Mouse (Mus musculus): ENCODE measurements around the gene Rnf5. TPM values are rescaled to one million over a fixed set of nuclear protein-coding genes. Genes with fewer than 3 reads are reported as not detected.

Rnf5 gene
- 79.3 and 91.3 TPM in 2 replicates for total RNA-seq (2021)
- long read RNA-seq, transcript Rnf5-201 (6 exons, 1,238 nt), result major isoform, 124 of 143 reads
- long read RNA-seq, partial matches to known transcripts, result 4 of 143 reads
- long read RNA-seq, other reads (novel, unspliced or antisense), result 14 of 143 reads

GRCm38 (mm10) chr17:34603375-34604060 lies at the start of gene Rnf5:
Gene Rnf5 (minus strand): TSS chr17:34603690.
- peak; percentile 93 for DNase-seq

GRCm38 (mm10) chr17:34652985-34653384 lies 49.5 kb upstream of the Rnf5 start:
- DNase-seq, result no peak

GRCm38 (mm10) chr17:34652546-34652945 lies 49.1 kb upstream of the Rnf5 start:
- no peak for DNase-seq

- DNase-seq, result peak; percentile 64
These were observed 48.2 kb upstream of the Rnf5 start for GRCm38 (mm10) chr17:34651507-34652221.

GRCm38 (mm10) chr17:34650781-34651180 lies 47.3 kb upstream of the Rnf5 start:
- no peak for DNase-seq

GRCm38 (mm10) chr17:34649106-34649864 lies 45.8 kb upstream of the Rnf5 start:
- DNase-seq, result no peak

GRCm38 (mm10) chr17:34648141-34648890 lies 44.8 kb upstream of the Rnf5 start:
- no peak for DNase-seq

- DNase-seq, result peak; percentile 93
These were observed 43.7 kb upstream of the Rnf5 start, which contains the start of gene Atf6b for GRCm38 (mm10) chr17:34646906-34647787. Gene Atf6b (plus strand): TSS chr17:34647146.

- DNase-seq, result no peak
These were observed 42.5 kb upstream of the Rnf5 start for GRCm38 (mm10) chr17:34645831-34646511.

- DNase-seq, result no peak
These were observed 41.9 kb upstream of the Rnf5 start for GRCm38 (mm10) chr17:34645256-34645829.

- DNase-seq, result peak; percentile 90
These were observed 41.1 kb upstream of the Rnf5 start, which contains the start of gene Fkbpl for GRCm38 (mm10) chr17:34644608-34645007. Gene Fkbpl (plus strand): TSS chr17:34644764.

- no peak for DNase-seq
These were observed 40.5 kb upstream of the Rnf5 start for GRCm38 (mm10) chr17:34643944-34644343.

GRCm38 (mm10) chr17:34643379-34643778 lies 39.9 kb upstream of the Rnf5 start:
- no peak for DNase-seq

GRCm38 (mm10) chr17:34641945-34642344 lies 38.5 kb upstream of the Rnf5 start:
- DNase-seq, result no peak

GRCm38 (mm10) chr17:34640778-34641601 lies 37.5 kb upstream of the Rnf5 start:
- DNase-seq, result no peak

- no peak for DNase-seq
These were observed 36.2 kb upstream of the Rnf5 start for GRCm38 (mm10) chr17:34639461-34640255.

- DNase-seq, result no peak
These were observed 34.0 kb upstream of the Rnf5 start for GRCm38 (mm10) chr17:34637459-34637858.

GRCm38 (mm10) chr17:34635671-34636070 lies 32.2 kb upstream of the Rnf5 start:
- no peak for DNase-seq

Data from adrenal gland, postnatal 25 days (tissue).